In the genomic region with DNA sequence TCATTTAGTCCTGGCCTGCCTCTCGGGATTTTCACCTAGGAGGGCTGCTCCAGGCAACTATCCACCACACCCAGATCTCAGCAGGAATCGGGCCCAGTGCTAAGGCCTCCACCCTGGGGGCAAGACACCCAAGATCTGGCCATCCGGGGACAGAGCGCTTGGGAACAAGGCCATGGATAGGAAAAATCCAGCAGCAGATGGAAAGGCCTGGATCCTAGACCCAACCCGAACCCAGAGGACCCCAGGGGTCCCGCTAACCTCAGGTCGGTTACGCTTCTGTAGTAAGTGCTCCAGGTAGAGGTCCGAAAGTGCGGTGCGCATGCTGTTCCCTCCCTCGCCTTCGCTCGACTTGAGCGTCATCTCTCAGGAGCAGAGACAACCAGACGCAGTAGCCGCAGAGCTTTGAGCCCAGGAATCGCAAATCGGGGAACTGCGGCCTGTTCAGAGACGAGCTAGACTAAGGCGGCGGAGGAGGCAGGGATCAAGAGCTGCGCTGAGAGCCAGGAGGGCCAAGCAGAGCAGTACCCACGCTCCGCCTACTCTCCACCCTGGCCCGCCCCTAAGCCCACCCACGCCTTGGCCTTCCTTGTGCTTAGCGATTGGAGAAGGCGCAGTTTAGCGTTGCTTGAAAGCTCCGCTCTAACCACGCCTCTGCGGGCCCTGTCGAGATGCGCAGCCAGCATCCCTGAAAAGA, we compare ENCODE assay signal across 8 mouse cellular contexts. TPM values are rescaled to one million over a fixed set of nuclear protein-coding genes. Genes with fewer than 3 reads are reported as not detected.
DNase-seq lines count a peak whose midpoint lies in the region; ATAC-seq and TF ChIP-seq lines count a peak whose summit lies in the region.

Gene Mpp1 (minus strand): TSS at position 550 of the 694 bp plus-strand sequence.

- no peaks in the 10 kb centered on the region for H3K27me3 ChIP-seq in heart, embryonic 12.5 days (replicated peaks)
- no peaks in the 10 kb centered on the region for H3K27me3 ChIP-seq in kidney, postnatal 0 days (ENCODE audit: insufficient read depth, low read length)
- no peaks in the 10 kb centered on the region for H3K27me3 ChIP-seq in liver, embryonic 11.5 days (replicated peaks; ENCODE audit: control insufficient read depth, insufficient read depth, low read length)
- no peaks in the 10 kb centered on the region for H3K27me3 ChIP-seq in stomach, embryonic 14.5 days (ENCODE audit: control insufficient read depth, insufficient read depth, low read length)

- peak within 1 kb of the TSS; percentile 60 for H3K4me3 ChIP-seq in heart, embryonic 12.5 days
- peak within 1 kb of the TSS; percentile 49 for H3K4me3 ChIP-seq in kidney, postnatal 0 days (replicated peaks; ENCODE audit: low read depth, low read length)
- peak within 1 kb of the TSS; percentile 58 for H3K4me3 ChIP-seq in liver, embryonic 11.5 days (ENCODE audit: low read depth, low read length)
- peak within 1 kb of the TSS; percentile 53 for H3K4me3 ChIP-seq in stomach, embryonic 14.5 days (ENCODE audit: low read depth, low read length)

- H3K36me3 ChIP-seq in heart, embryonic 12.5 days = no peaks in the 10 kb centered on the region; the same call in 1 of the 2 replicates
- no peaks in the 10 kb centered on the region for H3K36me3 ChIP-seq in kidney, postnatal 0 days (ENCODE audit: insufficient read depth, low read length)
- H3K36me3 ChIP-seq in liver, embryonic 11.5 days (ENCODE audit: control insufficient read depth, insufficient read depth, low read length) = no peaks in the 10 kb centered on the region
- no peaks in the 10 kb centered on the region for H3K36me3 ChIP-seq in stomach, embryonic 14.5 days (ENCODE audit: control insufficient read depth, insufficient read depth, low read length)

- no peaks in the 10 kb centered on the region for H3K9me3 ChIP-seq in heart, embryonic 12.5 days (replicated peaks)
- H3K9me3 ChIP-seq in kidney, postnatal 0 days (replicated peaks; ENCODE audit: low read length) = no peaks in the 10 kb centered on the region
- H3K9me3 ChIP-seq in liver, embryonic 11.5 days (ENCODE audit: control insufficient read depth, low read length) = no peaks in the 10 kb centered on the region
- no peaks in the 10 kb centered on the region for H3K9me3 ChIP-seq in stomach, embryonic 14.5 days (ENCODE audit: control insufficient read depth, low read depth, low read length)

- no peak for TF ChIP-seq CTCF in kidney, postnatal 0 days (IDR thresholded peaks at IDR 0.05; ENCODE audit: low read depth)

- peak within 1 kb of the TSS; percentile 62 for H3K27ac ChIP-seq in heart, embryonic 12.5 days (ENCODE audit: poor library complexity, severe bottlenecking)
- H3K27ac ChIP-seq in kidney, postnatal 0 days = peak within 1 kb of the TSS; percentile 77
- H3K27ac ChIP-seq in liver, embryonic 11.5 days (ENCODE audit: low read depth, low read length) = no peak within 1 kb of the TSS; the same call in 1 of the 2 replicates
- H3K27ac ChIP-seq in stomach, embryonic 14.5 days (ENCODE audit: low read length) = peak within 1 kb of the TSS; percentile 71; the same call in 1 of the 2 replicates

- H3K9ac ChIP-seq in heart, embryonic 12.5 days = peak within 1 kb of the TSS; percentile 83
- peak within 1 kb of the TSS; percentile 68 for H3K9ac ChIP-seq in kidney, postnatal 0 days (ENCODE audit: low read depth, low read length)
- H3K9ac ChIP-seq in liver, embryonic 11.5 days (ENCODE audit: low read depth, low read length) = peak within 1 kb of the TSS; percentile 73
- peak within 1 kb of the TSS; percentile 55 for H3K9ac ChIP-seq in stomach, embryonic 14.5 days (replicated peaks; ENCODE audit: low read depth, low read length)

- 17% methylated on average over 36 of the region's 36 CpGs for WGBS in heart, embryonic 12.5 days
- WGBS in kidney, postnatal 0 days = 36% methylated on average over 36 of the region's 36 CpGs
- WGBS in liver, embryonic 11.5 days = 13% methylated on average over 35 of the region's 36 CpGs
- WGBS in stomach, embryonic 14.5 days = 17% methylated on average over 36 of the region's 36 CpGs

- H3K4me2 ChIP-seq in heart, embryonic 12.5 days = peak within 1 kb of the TSS; percentile 67
- H3K4me2 ChIP-seq in kidney, postnatal 0 days (ENCODE audit: low read length) = peak within 1 kb of the TSS; percentile 58
- H3K4me2 ChIP-seq in liver, embryonic 11.5 days = peak within 1 kb of the TSS; percentile 63
- H3K4me2 ChIP-seq in stomach, embryonic 14.5 days (replicated peaks; ENCODE audit: low read depth, low read length) = peak within 1 kb of the TSS; percentile 45

- no peaks in the 10 kb centered on the region for H3K4me1 ChIP-seq in heart, embryonic 12.5 days (replicated peaks)
- no peaks in the 10 kb centered on the region for H3K4me1 ChIP-seq in kidney, postnatal 0 days (replicated peaks; ENCODE audit: insufficient read depth, low read length)
- H3K4me1 ChIP-seq in liver, embryonic 11.5 days (replicated peaks; ENCODE audit: control insufficient read depth, insufficient read depth, low read length) = no peaks in the 10 kb centered on the region
- H3K4me1 ChIP-seq in stomach, embryonic 14.5 days (ENCODE audit: control insufficient read depth, insufficient read depth, low read length) = no peaks in the 10 kb centered on the region; the same call in 1 of the 2 replicates

- DNase-seq in CD4-positive helper T cell, adult 2 months (ENCODE audit: low read depth, low spot score) = peak; percentile 86
- DNase-seq in brain, embryonic 18.5 days (ENCODE audit: low read depth, low spot score) = peak; percentile 64
- DNase-seq in kidney, postnatal 0 days (ENCODE audit: low spot score) = peak; percentile 93
- DNase-seq in liver, embryonic 11.5 days (ENCODE audit: low spot score) = peak; percentile 67
- peak; percentile 83 for DNase-seq in naive thymus-derived CD4-positive, alpha-beta T cell, adult 2 months (ENCODE audit: low read depth)

- ATAC-seq in erythroid progenitor cell, adult 5-6 weeks (replicated peaks; ENCODE audit: low FRiP score, poor library complexity, severe bottlenecking) = peak; percentile 94
- peak; percentile 96 for ATAC-seq in heart, embryonic 12.5 days (ENCODE audit: insufficient number of reproducible peaks, low FRiP score)
- peak; percentile 98 for ATAC-seq in kidney, postnatal 0 days (replicated peaks; ENCODE audit: low FRiP score, low read depth)
- peak; percentile 95 for ATAC-seq in liver, embryonic 11.5 days (replicated peaks; ENCODE audit: low FRiP score)
- ATAC-seq in stomach, embryonic 14.5 days (ENCODE audit: insufficient number of reproducible peaks, insufficient read depth, low FRiP score, low read depth) = peak; percentile 98

RNA-seq across cellular contexts. Expression of gene Mpp1, which starts in this region (rescaled TPM):
- total RNA-seq in erythroid progenitor cell, adult 5-6 weeks (2015; ENCODE audit: low replicate concordance) = 160 and 233 TPM in 2 replicates
- total RNA-seq in erythroid progenitor cell, adult 5-6 weeks (2017; ENCODE audit: low replicate concordance) = 150 and 345 TPM in 2 replicates
- polyA plus RNA-seq in heart, embryonic 12.5 days (2016; fragmentation: Nextera tagmentation; extraction: Ambion mirVana) = 26.4 and 27.5 TPM in 2 replicates
- polyA plus RNA-seq in kidney, postnatal 0 days (2015; fragmentation: Nextera tagmentation; extraction: Ambion mirVana) = 45.8 and 50.4 TPM in 2 replicates
- polyA plus RNA-seq in liver, embryonic 11.5 days (2014; fragmentation: Nextera tagmentation; extraction: Ambion mirVana) = 45.7 and 53.6 TPM in 2 replicates
- polyA plus RNA-seq in stomach, embryonic 14.5 days (2014; fragmentation: Nextera tagmentation; extraction: Ambion mirVana) = 61.1 and 69.8 TPM in 2 replicates
